Mouse (Mus musculus) myocyte (in vitro differentiated cells): ENCODE measurements around the gene Smchd1. TPM values are rescaled to one million over a fixed set of nuclear protein-coding genes. Genes with fewer than 3 reads are reported as not detected.

Experiments
- H3K27me3 ChIP-seq: one replicate; pipeline ENCODE4 v1.6.1; 2011; ENCODE audit not compliant: control insufficient read depth, insufficient read depth, insufficient read length
- H3K36me3 ChIP-seq: one replicate; pipeline ENCODE4 v1.6.1; 2011; ENCODE audit not compliant: control insufficient read depth, insufficient read depth
- H3K4me2 ChIP-seq: one replicate; pipeline ENCODE4 v1.6.1; 2011; ENCODE audit warnings: low read depth, control low read depth
- H3K4me3 ChIP-seq: one replicate; pipeline ENCODE4 v1.5.1; 2011; ENCODE audit warnings: mild to moderate bottlenecking, control low read depth, moderate library complexity
- H3K79me2 ChIP-seq: one replicate; pipeline ENCODE4 v1.6.1; 2011; ENCODE audit not compliant: control insufficient read depth, insufficient read depth
- H3ac ChIP-seq: one replicate; pipeline ENCODE4 v1.6.1; 2011; ENCODE audit not compliant: control insufficient read depth, insufficient read length
- CEBPB ChIP-seq: IDR thresholded peaks from 2 replicates; pipeline ENCODE4 v1.6.1; 2011; ENCODE audit warnings: mild to moderate bottlenecking, moderate library complexity; ENCODE audit not compliant: poor library complexity, insufficient read depth, severe bottlenecking
- E2F4 ChIP-seq: IDR thresholded peaks from one replicate; pipeline ENCODE4 v1.6.1; 2011; ENCODE audit warnings: mild to moderate bottlenecking, control low read depth, moderate library complexity; ENCODE audit not compliant: insufficient read depth
- MAX ChIP-seq: IDR thresholded peaks from one replicate; pipeline ENCODE4 v1.6.1; 2011; ENCODE audit warnings: low read depth, mild to moderate bottlenecking, control low read depth
- MYOG ChIP-seq, 3 experiments: IDR thresholded peaks; one replicate each; pipeline ENCODE4 v1.6.1; 2011; ENCODE audit warnings: control low read depth in 2 of 3, low read depth in 2 of 3, mild to moderate bottlenecking in 2 of 3; ENCODE audit not compliant: insufficient read length in 2 of 3, control insufficient read depth in 1 of 3, insufficient read depth in 1 of 3
- POLR2A ChIP-seq: IDR thresholded peaks from one replicate; pipeline ENCODE4 v1.6.1; 2011; ENCODE audit warnings: low read depth, mild to moderate bottlenecking, control low read depth, moderate library complexity; ENCODE audit not compliant: insufficient read length
- POLR2AphosphoS2 ChIP-seq: IDR thresholded peaks from one replicate; pipeline ENCODE4 v1.6.1; 2011; ENCODE audit warnings: low read depth, control low read depth; ENCODE audit not compliant: insufficient read length
- REST ChIP-seq: IDR thresholded peaks from one replicate; pipeline ENCODE4 v1.6.1; 2011; ENCODE audit warnings: mild to moderate bottlenecking, control low read depth, moderate library complexity; ENCODE audit not compliant: insufficient read depth, insufficient read length
- SRF ChIP-seq: IDR thresholded peaks from one replicate; pipeline ENCODE4 v1.6.1; 2011; ENCODE audit warnings: low read depth; ENCODE audit not compliant: control insufficient read depth, insufficient read length
- TCF3 ChIP-seq: IDR thresholded peaks from one replicate; pipeline ENCODE4 v1.6.1; 2011; ENCODE audit warnings: low read depth, control low read depth; ENCODE audit not compliant: insufficient read length
- USF1 ChIP-seq: IDR thresholded peaks from one replicate; pipeline ENCODE4 v1.6.1; 2011; ENCODE audit warnings: low read depth, mild to moderate bottlenecking, control low read depth, moderate library complexity
- polyA plus RNA-seq: library from polyadenylated mRNA; unstranded; fragments of >200 nt; fragmentation: generic; extraction: Trizol; gene quantifications from one replicate; pipeline ENCODE4 v1.2.1, GENCODE M21; 2012; ENCODE audit warnings: missing spikeins

The Smchd1 gene
- polyA plus RNA-seq, 1 experiment: 7.8 TPM

GRCm38 (mm10) chr17:71301413-71301812 lies 173.7 kb downstream of the Smchd1 start:
- Histone ChIP-seq H3K36me3 (no peaks in the 10 kb centered on the region), H3K27me3 (no peaks in the 10 kb centered on the region), H3K4me3 (no peak overlapping the region), H3K4me2 (no peak overlapping the region), H3K79me2 (no peaks in the 10 kb centered on the region), H3ac (no peak overlapping the region)
- TF ChIP-seq REST (no peak), SRF (no peak), TCF3 (no peak), CEBPB (no peak), POLR2AphosphoS2 (no peak)

GRCm38 (mm10) chr17:71300338-71300737 lies 174.8 kb downstream of the Smchd1 start:
- H3ac ChIP-seq: no peak overlapping the region
- H3K27me3 ChIP-seq: no peaks in the 10 kb centered on the region
- no peak for TF ChIP-seq POLR2A
- no peak for TF ChIP-seq REST
- no peak for TF ChIP-seq USF1
- TF ChIP-seq CEBPB: peak; percentile 98
- TF ChIP-seq E2F4: no peak
- H3K4me2 ChIP-seq: no peak overlapping the region
- no peaks in the 10 kb centered on the region for H3K36me3 ChIP-seq
- no peaks in the 10 kb centered on the region for H3K79me2 ChIP-seq
- no peak overlapping the region for H3K4me3 ChIP-seq

- Histone ChIP-seq H3K4me3 (no peak overlapping the region), H3K4me2 (no peak overlapping the region), H3K27me3 (no peaks in the 10 kb centered on the region), H3ac (no peak overlapping the region), H3K36me3 (no peaks in the 10 kb centered on the region), H3K79me2 (no peaks in the 10 kb centered on the region)
- TF ChIP-seq REST (no peak), CEBPB (peak; percentile 68; the same call in 1 of the 2 replicates)
Measured at GRCm38 (mm10) chr17:71299879-71300278, 175.3 kb downstream of the Smchd1 start.

- H3K27me3 ChIP-seq: no peaks in the 10 kb centered on the region
- no peaks in the 10 kb centered on the region for H3K79me2 ChIP-seq
- H3ac ChIP-seq: no peak overlapping the region
- H3K4me2 ChIP-seq: no peak overlapping the region
- H3K4me3 ChIP-seq: no peak overlapping the region
- no peaks in the 10 kb centered on the region for H3K36me3 ChIP-seq
- TF ChIP-seq USF1: no peak
- no peak for TF ChIP-seq POLR2AphosphoS2
- no peak for TF ChIP-seq CEBPB
- no peak for TF ChIP-seq MAX
- TF ChIP-seq MYOG (IDR thresholded peaks at IDR 0.05; ENCODE audit: control insufficient read depth in 1 of 3, insufficient read depth in 1 of 3, insufficient read length in 2 of 3, low read depth in 2 of 3): no peak
- TF ChIP-seq SRF: no peak
- no peak for TF ChIP-seq POLR2A
- TF ChIP-seq TCF3: no peak
Measured at GRCm38 (mm10) chr17:71294570-71294969, 180.6 kb downstream of the Smchd1 start.

Other genes with a start within 250 kb of the Smchd1 start
- 3.2 TPM for gene Emilin2, start 163.4 kb downstream of the Smchd1 start, polyA plus RNA-seq
- gene Gm4707, start 15.4 kb downstream of the Smchd1 start, polyA plus RNA-seq: 0.10 TPM
- 8.9 TPM for gene Ndc80, start 51.5 kb upstream of the Smchd1 start, polyA plus RNA-seq
- gene Spdya, start 76.7 kb upstream of the Smchd1 start, polyA plus RNA-seq: 0.08 TPM
- 24.1 TPM for gene Wdr43, start 140.6 kb upstream of the Smchd1 start, polyA plus RNA-seq
- 0.31 TPM for gene Togaram2, start 197.9 kb upstream of the Smchd1 start, polyA plus RNA-seq